Mouse (Mus musculus) neural tube, embryonic 14.5 days (tissue): ENCODE results near the gene Erbin. TPM values are rescaled to one million over a fixed set of nuclear protein-coding genes. Genes with fewer than 3 reads are reported as not detected.

ENCODE experiments used
- ATAC-seq: fragments of 200-750 bp; cut with Nextera tagmentation; 2 replicates; pipeline ENCODE4 v1.8.0; 2017; ENCODE audit warnings: low read depth, mild to moderate bottlenecking, moderate TSS enrichment, moderate library complexity
- H3K27ac ChIP-seq: fragments of 300-500 bp; sonication (generic); 2 replicates; pipeline ENCODE4 v1.5.1; 2014; ENCODE audit warnings: low read depth, mild to moderate bottlenecking, control low read depth, low read length, moderate library complexity, mixed read lengths
- H3K27me3 ChIP-seq: fragments of 300-500 bp; sonication (generic); 2 replicates; pipeline ENCODE4 v1.6.1; 2014; ENCODE audit warnings: low read length; ENCODE audit not compliant: control insufficient read depth, insufficient read depth
- H3K36me3 ChIP-seq: fragments of 300-500 bp; sonication (generic); 2 replicates; pipeline ENCODE4 v1.6.1; 2014; ENCODE audit warnings: low read length, mixed read lengths; ENCODE audit not compliant: control insufficient read depth, insufficient read depth
- H3K4me1 ChIP-seq: fragments of 300-500 bp; sonication (generic); 2 replicates; pipeline ENCODE4 v1.6.1; 2014; ENCODE audit warnings: low read length; ENCODE audit not compliant: control insufficient read depth, insufficient read depth
- H3K4me2 ChIP-seq: fragments of 300-500 bp; sonication (generic); 2 replicates; pipeline ENCODE4 v1.6.1; 2014; ENCODE audit warnings: mild to moderate bottlenecking, low read depth, low read length, control low read depth
- H3K4me3 ChIP-seq: fragments of 300-500 bp; sonication (generic); 2 replicates; pipeline ENCODE4 v1.5.1; 2014; ENCODE audit warnings: low read depth, low read length, control low read depth, mixed read lengths
- H3K9ac ChIP-seq: fragments of 300-500 bp; sonication (generic); replicated peaks from 2 replicates; pipeline ENCODE4 v1.6.1; 2014; ENCODE audit warnings: low read depth, mild to moderate bottlenecking, control low read depth, low read length, mixed read lengths
- H3K9me3 ChIP-seq: fragments of 300-500 bp; sonication (generic); 2 replicates; pipeline ENCODE4 v1.6.1; 2016; ENCODE audit warnings: low read length; ENCODE audit not compliant: control insufficient read depth
- WGBS: fragments of 180-500 bp; shearing (Covaris S2); extraction: QIAGEN DNeasy Blood & Tissue Kit; methylation state at CpG from one replicate; pipeline ENCODE4 v1.1.7; 2014; 5-methylcytosine and 5-hydroxymethylcytosine counted together
- polyA plus RNA-seq: library from polyadenylated mRNA; unstranded; fragments of >200 nt; fragmentation: Nextera tagmentation; extraction: Ambion mirVana; gene quantifications from 2 replicates; pipeline ENCODE4 v1.2.1, GENCODE M21; 2014

The Erbin gene
- polyA plus RNA-seq, 1 experiment from 2014 or later = 14.5 TPM

DNA sequence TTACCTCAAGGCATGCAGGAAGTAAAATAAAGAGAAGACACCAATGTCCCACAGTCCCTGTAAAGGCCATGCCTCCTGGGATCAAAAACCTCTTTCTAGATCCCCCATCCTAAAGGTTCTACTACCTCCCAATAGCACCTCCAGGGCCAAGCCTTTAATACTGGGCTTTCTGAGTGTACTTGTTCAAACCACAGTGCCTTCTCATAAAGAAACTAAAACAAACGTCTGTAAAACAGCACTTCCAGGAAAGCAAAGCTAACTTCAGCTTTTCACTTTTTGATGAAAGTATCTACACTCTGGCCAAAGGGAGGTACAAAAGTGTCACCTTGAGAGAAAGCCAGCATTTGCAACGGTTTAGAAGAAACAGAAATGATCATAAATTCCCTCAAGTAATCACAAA lies 35.3 kb upstream of the Erbin start:
- H3K4me2 ChIP-seq = no peak overlapping the region
- H3K27ac ChIP-seq = no peak overlapping the region
- no peak overlapping the region for H3K4me3 ChIP-seq
- H3K9me3 ChIP-seq = no peaks in the 10 kb centered on the region
- no peak for ATAC-seq
- H3K9ac ChIP-seq = no peak overlapping the region
- no peaks in the 10 kb centered on the region for H3K36me3 ChIP-seq
- 62% methylated on average over 2 of the region's 2 CpGs for WGBS
- no peaks in the 10 kb centered on the region for H3K27me3 ChIP-seq
- H3K4me1 ChIP-seq = no peaks in the 10 kb centered on the region

DNA sequence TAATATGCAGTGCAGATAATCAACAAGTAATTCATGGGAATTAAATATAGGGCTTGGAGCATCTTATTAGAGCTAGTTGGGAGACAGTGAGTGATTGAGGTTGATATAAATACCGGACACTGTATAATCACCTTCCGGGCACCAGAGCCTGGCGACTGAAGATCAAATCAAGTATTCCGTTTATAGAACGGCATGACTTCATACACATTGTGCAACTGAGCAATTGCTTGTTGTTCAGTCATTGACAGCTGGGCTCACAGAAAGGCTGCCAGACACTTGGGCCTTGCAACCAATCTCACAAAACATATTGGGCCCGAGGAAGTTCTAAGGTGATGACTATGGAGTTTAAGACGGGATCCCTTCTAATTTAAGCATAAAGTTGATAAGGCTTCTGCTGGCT lies 31.1 kb upstream of the Erbin start:
- Histone ChIP-seq H3K27ac (no peak overlapping the region), H3K9ac (no peak overlapping the region), H3K4me1 (no peaks in the 10 kb centered on the region), H3K4me2 (no peak overlapping the region), H3K27me3 (no peaks in the 10 kb centered on the region), H3K4me3 (no peak overlapping the region), H3K36me3 (no peaks in the 10 kb centered on the region), H3K9me3 (no peaks in the 10 kb centered on the region)
- ATAC-seq = no peak
- 95% methylated on average over 7 of the region's 7 CpGs for WGBS

DNA sequence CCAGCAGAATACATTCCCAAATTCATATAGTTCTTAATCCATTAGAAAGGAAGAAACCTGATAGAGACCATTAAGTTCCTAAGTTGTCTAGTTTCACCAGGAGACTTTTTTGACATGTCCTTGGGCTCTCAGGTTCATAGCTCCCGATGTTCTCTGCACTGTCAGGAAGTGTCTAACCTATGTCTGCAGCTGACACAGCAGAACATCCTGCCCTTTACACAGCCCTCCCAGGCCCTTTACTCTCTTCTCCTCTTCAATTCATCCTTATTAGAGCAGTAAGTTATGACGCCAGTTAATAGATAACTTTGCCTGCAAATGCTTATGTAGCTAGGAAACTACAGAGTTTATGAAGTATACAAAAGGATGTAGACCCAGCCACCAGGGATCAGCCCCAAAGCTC lies 20.5 kb upstream of the Erbin start:
- Histone ChIP-seq H3K9ac (no peak overlapping the region), H3K4me2 (no peak overlapping the region), H3K36me3 (no peaks in the 10 kb centered on the region), H3K4me1 (no peaks in the 10 kb centered on the region), H3K27ac (no peak overlapping the region), H3K4me3 (no peak overlapping the region), H3K9me3 (no peaks in the 10 kb centered on the region), H3K27me3 (no peaks in the 10 kb centered on the region)
- no peak for ATAC-seq
- 95% methylated on average over 2 of the region's 2 CpGs for WGBS

DNA sequence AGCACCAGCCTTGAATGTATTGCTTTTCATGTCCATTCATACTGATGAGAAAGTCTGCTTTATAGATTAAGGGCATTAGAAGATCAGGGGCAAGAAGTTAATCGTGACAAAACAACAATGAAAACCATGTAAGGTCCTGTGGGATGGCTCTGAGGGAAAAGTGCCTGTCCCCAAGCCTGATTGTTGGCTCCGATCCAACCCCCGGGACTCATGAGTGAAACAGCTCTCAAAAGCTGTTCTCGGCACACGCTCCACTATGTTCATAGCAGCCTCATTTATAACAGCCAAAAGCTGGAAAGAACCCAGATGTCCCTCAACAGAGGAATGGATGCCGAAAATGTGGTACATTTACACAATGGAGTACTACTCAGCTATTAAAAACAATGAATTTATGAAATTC lies 4.3 kb upstream of the Erbin start:
- Histone ChIP-seq H3K4me1 (peaks cover 5% of the 10 kb centered on the region; the same call in 1 of the 2 replicates), H3K27ac (no peak overlapping the region), H3K4me2 (no peak overlapping the region), H3K9ac (no peak overlapping the region), H3K27me3 (no peaks in the 10 kb centered on the region; the same call in 1 of the 2 replicates), H3K9me3 (no peaks in the 10 kb centered on the region), H3K36me3 (no peaks in the 10 kb centered on the region), H3K4me3 (no peak overlapping the region)
- WGBS = 53% methylated on average over 6 of the region's 6 CpGs
- ATAC-seq = no peak

DNA sequence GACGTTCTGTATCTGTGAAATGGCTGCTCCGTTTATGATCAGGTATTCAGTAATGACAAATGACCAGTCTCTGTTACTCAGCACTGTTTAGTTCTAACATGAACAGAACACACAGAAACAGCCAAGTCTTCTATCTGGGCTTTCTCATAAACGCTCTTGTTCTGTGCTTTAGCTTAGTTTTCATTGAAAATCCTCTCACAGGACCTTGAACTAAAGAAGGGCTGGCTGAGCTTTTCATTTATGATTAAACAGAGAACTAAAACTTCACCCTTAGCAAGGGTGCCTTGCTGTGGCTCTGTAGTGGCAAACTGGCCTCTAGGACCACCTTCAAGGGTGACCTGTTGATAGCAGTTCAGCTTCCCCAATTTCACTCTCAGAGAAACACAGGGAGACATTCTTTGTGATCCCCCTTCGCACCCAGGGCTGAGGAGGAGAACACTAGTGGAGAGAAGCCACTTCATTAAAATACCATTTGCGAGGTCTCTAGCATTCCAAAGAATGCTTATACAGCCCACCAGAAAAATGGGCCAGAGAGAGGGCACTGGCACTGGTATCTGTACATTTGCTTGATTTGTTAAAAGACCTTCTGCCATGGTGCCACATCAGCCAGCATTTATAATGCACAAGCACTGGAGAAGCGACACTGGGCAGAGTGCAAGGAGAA lies 3.2 kb upstream of the Erbin start:
- H3K4me3 ChIP-seq = no peak overlapping the region
- H3K4me2 ChIP-seq = no peak overlapping the region
- ATAC-seq = no peak
- 82% methylated on average over 6 of the region's 6 CpGs for WGBS
- no peak overlapping the region for H3K27ac ChIP-seq
- H3K9me3 ChIP-seq = no peaks in the 10 kb centered on the region
- H3K36me3 ChIP-seq = no peaks in the 10 kb centered on the region
- H3K27me3 ChIP-seq = no peaks in the 10 kb centered on the region; the same call in 1 of the 2 replicates
- H3K4me1 ChIP-seq = peaks cover 11% of the 10 kb centered on the region; the same call in 1 of the 2 replicates
- no peak overlapping the region for H3K9ac ChIP-seq

DNA sequence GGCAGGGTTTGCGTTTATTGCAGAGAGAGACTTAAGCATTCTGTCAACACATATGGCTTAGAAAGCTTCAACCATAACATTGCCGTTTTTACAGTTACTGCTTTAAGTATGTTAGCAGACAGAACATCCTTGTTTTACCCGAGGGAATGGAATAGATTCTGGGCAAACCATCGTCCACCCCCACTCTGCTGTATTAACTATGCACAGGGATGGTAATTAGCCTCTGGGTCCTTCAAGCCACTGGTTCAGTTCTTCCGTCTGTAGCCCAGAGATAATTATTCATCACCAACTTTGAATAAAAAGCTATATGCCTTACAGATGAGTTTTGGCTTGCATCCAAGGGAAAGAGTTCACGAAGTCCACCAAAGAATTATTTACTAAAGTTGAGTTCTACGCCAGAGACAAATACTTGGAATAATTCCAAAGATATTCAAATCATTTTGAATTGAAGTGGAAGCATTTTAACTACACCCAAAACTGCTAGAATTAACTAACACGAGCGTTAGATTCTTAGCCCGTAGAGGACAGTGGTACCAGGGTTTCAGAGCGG lies 1.6 kb upstream of the Erbin start:
- no peaks in the 10 kb centered on the region; the same call in 1 of the 2 replicates for H3K27me3 ChIP-seq
- peak overlapping the region; percentile 91 for H3K4me2 ChIP-seq
- H3K36me3 ChIP-seq = no peaks in the 10 kb centered on the region
- peak overlapping the region; percentile 99 for H3K9ac ChIP-seq
- WGBS = 12% methylated on average over 11 of the region's 11 CpGs
- no peaks in the 10 kb centered on the region for H3K9me3 ChIP-seq
- peaks cover 18% of the 10 kb centered on the region; the same call in 1 of the 2 replicates for H3K4me1 ChIP-seq
- H3K27ac ChIP-seq = peak overlapping the region; percentile 100
- ATAC-seq = peak; percentile 29
- peak overlapping the region; percentile 55 for H3K4me3 ChIP-seq

DNA sequence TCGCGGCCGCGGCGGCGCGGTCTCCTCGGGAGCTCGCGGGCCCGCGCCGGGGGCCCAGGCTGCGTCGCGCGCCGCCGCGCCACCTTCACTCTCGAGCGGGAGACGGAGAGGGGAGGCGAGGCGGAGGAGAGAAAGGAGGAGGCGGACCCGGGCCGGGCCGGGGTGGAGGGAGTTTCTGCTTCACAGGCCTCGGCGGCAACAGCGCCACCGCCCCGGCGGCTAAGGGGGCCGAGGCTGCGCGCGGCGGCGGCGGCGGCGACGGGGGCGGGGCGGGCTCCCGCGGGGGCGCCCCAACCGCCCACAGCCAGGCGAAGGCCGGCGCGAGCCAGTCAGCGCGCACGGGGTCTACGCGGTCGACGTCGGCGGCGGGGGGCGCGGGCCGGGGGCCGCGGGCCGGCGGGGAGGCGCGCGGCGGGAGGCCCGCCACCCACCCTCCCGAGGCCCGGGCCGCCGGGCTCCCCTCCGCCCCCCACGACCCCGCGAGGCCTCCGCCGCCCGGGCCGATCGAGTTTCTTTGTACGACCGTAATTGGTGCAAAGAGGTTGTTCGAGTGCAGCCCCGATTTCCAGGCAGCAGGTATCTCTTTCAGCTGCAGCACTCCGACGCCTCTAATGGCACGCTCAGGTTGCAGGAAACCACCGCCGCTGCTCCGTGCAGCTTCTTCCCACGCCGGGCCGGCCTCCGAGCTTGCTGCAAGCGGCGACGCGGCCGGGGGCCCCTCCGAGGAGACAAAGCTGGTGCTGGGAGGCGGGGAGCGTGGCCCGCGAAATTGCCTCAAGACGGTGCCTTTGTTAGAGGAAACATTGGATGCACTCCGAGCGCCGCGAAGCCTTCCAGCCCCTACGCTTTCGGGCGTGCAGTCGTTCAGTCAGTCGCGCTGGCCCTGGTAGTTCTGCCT lies 868 bp upstream of the Erbin start:
- peak overlapping the region; percentile 100 for H3K27ac ChIP-seq
- no peaks in the 10 kb centered on the region for H3K36me3 ChIP-seq
- H3K9ac ChIP-seq = peak overlapping the region; percentile 99
- under 1% methylated on average over 73 of the region's 125 CpGs for WGBS
- H3K4me3 ChIP-seq = peak overlapping the region; percentile 55
- no peaks in the 10 kb centered on the region; the same call in 1 of the 2 replicates for H3K27me3 ChIP-seq
- peaks cover 23% of the 10 kb centered on the region; the same call in 1 of the 2 replicates for H3K4me1 ChIP-seq
- no peaks in the 10 kb centered on the region for H3K9me3 ChIP-seq
- peak overlapping the region; percentile 91 for H3K4me2 ChIP-seq
- peak; percentile 96 for ATAC-seq

DNA sequence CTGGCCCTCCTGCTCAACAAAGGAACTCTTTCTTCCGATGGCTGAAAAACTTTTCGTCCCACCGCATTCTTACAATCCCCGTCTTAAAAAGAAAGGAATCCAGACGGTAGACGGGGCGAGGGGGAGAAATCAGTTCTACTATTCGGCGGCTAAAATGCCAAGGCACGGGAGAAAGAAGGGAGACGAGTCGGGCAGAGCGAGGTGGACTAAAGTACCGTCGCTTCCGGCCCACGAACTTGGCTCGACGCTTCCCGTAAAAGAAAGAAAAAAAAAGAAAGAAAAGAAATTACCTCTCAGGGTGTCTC lies 406 bp downstream of the Erbin start:
- no peak for ATAC-seq
- H3K4me1 ChIP-seq = peaks cover 23% of the 10 kb centered on the region; the same call in 1 of the 2 replicates
- no peaks in the 10 kb centered on the region for H3K9me3 ChIP-seq
- peak overlapping the region; percentile 55 for H3K4me3 ChIP-seq
- peak overlapping the region; percentile 91 for H3K4me2 ChIP-seq
- H3K36me3 ChIP-seq = no peaks in the 10 kb centered on the region
- H3K27ac ChIP-seq = peak overlapping the region; percentile 100
- WGBS = under 1% methylated on average over 20 of the region's 20 CpGs
- H3K9ac ChIP-seq = peak overlapping the region; percentile 99
- no peaks in the 10 kb centered on the region; the same call in 1 of the 2 replicates for H3K27me3 ChIP-seq
